Mouse (Mus musculus): ENCODE data around the gene Art5.
A peak's percentile ranks its signal among the peaks of the same experiment; 100 is the strongest.

Gene Art5

GRCm38 (mm10) chr7:102109171-102109570 lies at the start of gene Art5:
Art5 (minus strand) TSS chr7:102109489.
- no peak for DNase-seq (ENCODE audit: low read depth, low spot score)

GRCm38 (mm10) chr7:102153691-102154090 lies 44.4 kb upstream of the Art5 start:
- DNase-seq (ENCODE audit: low read depth, low spot score): no peak

- no peak for DNase-seq (ENCODE audit: low read depth, low spot score)
Measured at GRCm38 (mm10) chr7:102137898-102138297, 28.6 kb upstream of the Art5 start.

GRCm38 (mm10) chr7:102137464-102137863 lies 28.2 kb upstream of the Art5 start:
- DNase-seq (ENCODE audit: low read depth, low spot score): peak; percentile 67

- DNase-seq (ENCODE audit: low read depth, low spot score): peak; percentile 72
Measured at GRCm38 (mm10) chr7:102132395-102132794, 23.1 kb upstream of the Art5 start.

GRCm38 (mm10) chr7:102120326-102120725 lies 11.0 kb upstream of the Art5 start:
- no peak for DNase-seq (ENCODE audit: low read depth, low spot score)

GRCm38 (mm10) chr7:102117382-102117781 lies 8.1 kb upstream of the Art5 start:
- DNase-seq (ENCODE audit: low read depth, low spot score): no peak

GRCm38 (mm10) chr7:102116579-102117331 lies 7.5 kb upstream of the Art5 start, which contains the start of gene Chrna10:
Chrna10 (minus strand) TSS chr7:102116828.
- DNase-seq (ENCODE audit: low read depth, low spot score): no peak

- DNase-seq (ENCODE audit: low read depth, low spot score): peak; percentile 39
Measured at GRCm38 (mm10) chr7:102113151-102113729, 4.0 kb upstream of the Art5 start.

GRCm38 (mm10) chr7:102109746-102110145 lies 457 bp upstream of the Art5 start:
- DNase-seq (ENCODE audit: low read depth, low spot score): no peak

- DNase-seq (ENCODE audit: low read depth, low spot score): no peak
Measured at GRCm38 (mm10) chr7:102108206-102108605, 1.1 kb downstream of the Art5 start.

- DNase-seq (ENCODE audit: low read depth, low spot score): peak; percentile 53
Measured at GRCm38 (mm10) chr7:102106700-102107141, 2.6 kb downstream of the Art5 start.

GRCm38 (mm10) chr7:102104126-102104525 lies 5.2 kb downstream of the Art5 start:
- no peak for DNase-seq (ENCODE audit: low read depth, low spot score)

- no peak for DNase-seq (ENCODE audit: low read depth, low spot score)
Measured at GRCm38 (mm10) chr7:102103555-102103954, 5.7 kb downstream of the Art5 start.

GRCm38 (mm10) chr7:102102696-102103095 lies 6.6 kb downstream of the Art5 start:
- peak; percentile 77 for DNase-seq (ENCODE audit: low read depth, low spot score)

- DNase-seq (ENCODE audit: low read depth, low spot score): no peak
Measured at GRCm38 (mm10) chr7:102102241-102102640, 7.0 kb downstream of the Art5 start.

GRCm38 (mm10) chr7:102101487-102101886 lies 7.8 kb downstream of the Art5 start, which contains the start of gene Art1:
Art1 (plus strand) TSS chr7:102101743.
- no peak for DNase-seq (ENCODE audit: low read depth, low spot score)

GRCm38 (mm10) chr7:102100868-102101267 lies 8.4 kb downstream of the Art5 start:
- DNase-seq (ENCODE audit: low read depth, low spot score): no peak

GRCm38 (mm10) chr7:102099760-102100661 lies 9.3 kb downstream of the Art5 start:
- DNase-seq (ENCODE audit: low read depth, low spot score): peak; percentile 88

- no peak for DNase-seq (ENCODE audit: low read depth, low spot score)
Measured at GRCm38 (mm10) chr7:102087336-102087735, 22.0 kb downstream of the Art5 start.

- no peak for DNase-seq (ENCODE audit: low read depth, low spot score)
Measured at GRCm38 (mm10) chr7:102084041-102084696, 25.1 kb downstream of the Art5 start.

All from R1 (cell line).